In genomic region chr5:75578141-75578540, GRCm38 (mm10) we compare ENCODE assay signal across 10 mouse cellular contexts. TPM values are rescaled to one million over a fixed set of nuclear protein-coding genes. Genes with fewer than 3 reads are reported as not detected.
A peak's percentile ranks its signal among the peaks of the same experiment; 100 is the strongest.
DNase-seq lines count a peak whose midpoint lies in the region; ATAC-seq and TF ChIP-seq lines count a peak whose summit lies in the region.
"Had no signal": no experiment of that assay in that cellular context is flagged by ENCODE, and none has a peak within 500 bp of the region (broad histone marks: within the 10 kb centered on the region; RNA-seq: fewer than 3 reads in every experiment).

No protein-coding gene starts in this region.

- no peak for TF ChIP-seq CTCF in liver, embryonic 14.5 days (IDR thresholded peaks at IDR 0.05; ENCODE audit: low read depth)
- TF ChIP-seq CTCF in thymus, adult 2 months (IDR thresholded peaks at IDR 0.05; ENCODE audit: borderline replicate concordance, control insufficient read depth, extremely low read depth, insufficient read depth, low read length, poor library complexity), result no peak

- TF ChIP-seq POLR2A in thymus, adult 2 months (IDR thresholded peaks at IDR 0.05; ENCODE audit: control insufficient read depth, extremely low read depth, insufficient read depth, low read length, poor library complexity), result no peak

- peaks cover 11% of the 10 kb centered on the region for H3K27me3 ChIP-seq in kidney, embryonic 15.5 days
- H3K27me3 ChIP-seq in hindbrain, embryonic 14.5 days (ENCODE audit: control insufficient read depth, insufficient read depth, low read length), result 0 out of 2 replicates have a peak, but pooled peaks cover 3% of the 10 kb centered on the region
- peaks cover 3% of the 10 kb centered on the region; the same call in 1 of the 2 replicates for H3K27me3 ChIP-seq in liver, embryonic 14.5 days (ENCODE audit: control insufficient read depth, insufficient read depth, low read length)
- no peaks in the 10 kb centered on the region for H3K27me3 ChIP-seq in midbrain, embryonic 15.5 days (replicated peaks)
- no peaks in the 10 kb centered on the region; the same call in 1 of the 2 replicates for H3K27me3 ChIP-seq in thymus, adult 2 months (ENCODE audit: control insufficient read depth, insufficient read depth, low read length)

- H3K9ac ChIP-seq in kidney, embryonic 15.5 days, result no peak overlapping the region
- H3K9ac ChIP-seq in hindbrain, embryonic 14.5 days, result no peak overlapping the region
- H3K9ac ChIP-seq in liver, embryonic 14.5 days (replicated peaks), result no peak overlapping the region; the same call in 1 of the 2 replicates
- no peak overlapping the region for H3K9ac ChIP-seq in midbrain, embryonic 15.5 days

- DNase-seq in kidney, adult 8-10 months, result no peak
- DNase-seq in hindbrain, embryonic 14.5 days (ENCODE audit: low spot score), result no peak
- no peak for DNase-seq in liver, embryonic 14.5 days (ENCODE audit: low read depth in 3 of 3, low spot score in 3 of 3)
- DNase-seq in thymus, adult 2 months, result no peak
- DNase-seq: cerebellum, adult 11-12 months; kidney, adult 2 months; layer of hippocampus, postnatal 36 days had no signal

- no peak for ATAC-seq in kidney, embryonic 15.5 days (replicated peaks; ENCODE audit: low FRiP score)
- ATAC-seq in hindbrain, embryonic 14.5 days (ENCODE audit: low FRiP score), result no peak
- ATAC-seq in liver, embryonic 14.5 days (ENCODE audit: insufficient read depth), result no peak
- no peak for ATAC-seq in midbrain, embryonic 15.5 days (replicated peaks)
- no peak for ATAC-seq in cerebellum, adult (ENCODE audit: insufficient number of reproducible peaks, low FRiP score, low TSS enrichment)

- no peaks in the 10 kb centered on the region for H3K36me3 ChIP-seq in kidney, embryonic 15.5 days
- H3K36me3 ChIP-seq in hindbrain, embryonic 14.5 days (replicated peaks; ENCODE audit: control insufficient read depth, insufficient read depth), result no peaks in the 10 kb centered on the region
- H3K36me3 ChIP-seq in liver, embryonic 14.5 days (replicated peaks; ENCODE audit: control insufficient read depth, insufficient read depth, low read depth), result no peaks in the 10 kb centered on the region
- H3K36me3 ChIP-seq in midbrain, embryonic 15.5 days (replicated peaks), result no peaks in the 10 kb centered on the region
- H3K36me3 ChIP-seq in thymus, adult 2 months (ENCODE audit: control insufficient read depth, insufficient read depth, low read length), result no peaks in the 10 kb centered on the region

- 56% methylated on average over 7 of the region's 7 CpGs for WGBS in kidney, embryonic 15.5 days
- WGBS in hindbrain, embryonic 14.5 days, result 79% methylated on average over 7 of the region's 7 CpGs
- 18% methylated on average over 7 of the region's 7 CpGs for WGBS in liver, embryonic 14.5 days (ENCODE audit: insufficient replicate concordance)
- WGBS in midbrain, embryonic 15.5 days, result 81% methylated on average over 7 of the region's 7 CpGs
- WGBS in thymus, adult 2 months, result 25% methylated on average over 7 of the region's 7 CpGs

- peak overlapping the region; percentile 5; the same call in 1 of the 2 replicates for H3K4me2 ChIP-seq in kidney, embryonic 15.5 days
- peak overlapping the region; percentile 95 for H3K4me2 ChIP-seq in hindbrain, embryonic 14.5 days (replicated peaks)
- peak overlapping the region; percentile 85 for H3K4me2 ChIP-seq in liver, embryonic 14.5 days (ENCODE audit: low read depth)
- peak overlapping the region; percentile 95 for H3K4me2 ChIP-seq in midbrain, embryonic 15.5 days

- no peaks in the 10 kb centered on the region for H3K9me3 ChIP-seq in kidney, embryonic 15.5 days (replicated peaks)
- H3K9me3 ChIP-seq in hindbrain, embryonic 14.5 days (ENCODE audit: control insufficient read depth, low read length), result no peaks in the 10 kb centered on the region
- H3K9me3 ChIP-seq in liver, embryonic 14.5 days (ENCODE audit: control insufficient read depth, low read length), result no peaks in the 10 kb centered on the region
- no peaks in the 10 kb centered on the region for H3K9me3 ChIP-seq in midbrain, embryonic 15.5 days

- no peak for TF ChIP-seq EP300 in liver, embryonic 14.5 days (IDR thresholded peaks at IDR 0.05; ENCODE audit: low read depth)

- no peak overlapping the region for H3K27ac ChIP-seq in kidney, embryonic 15.5 days
- no peak overlapping the region for H3K27ac ChIP-seq in hindbrain, embryonic 14.5 days
- no peak overlapping the region for H3K27ac ChIP-seq in liver, embryonic 14.5 days
- H3K27ac ChIP-seq in midbrain, embryonic 15.5 days, result no peak overlapping the region
- no peak overlapping the region for H3K27ac ChIP-seq in thymus, adult 2 months (ENCODE audit: control insufficient read depth, insufficient read depth, low read length)

- peaks cover 29% of the 10 kb centered on the region for H3K4me1 ChIP-seq in kidney, embryonic 15.5 days
- H3K4me1 ChIP-seq in hindbrain, embryonic 14.5 days (replicated peaks; ENCODE audit: control insufficient read depth, insufficient read depth, low read length), result peaks cover 26% of the 10 kb centered on the region
- H3K4me1 ChIP-seq in liver, embryonic 14.5 days (replicated peaks; ENCODE audit: control insufficient read depth in 2 of 2, insufficient read depth in 2 of 2, low read length in 1 of 2), result peaks cover 11 to 36% of the 10 kb centered on the region in 2 experiments
- H3K4me1 ChIP-seq in midbrain, embryonic 15.5 days, result peaks cover 15% of the 10 kb centered on the region
- peaks cover 17% of the 10 kb centered on the region; the same call in 1 of the 2 replicates for H3K4me1 ChIP-seq in thymus, adult 2 months (replicated peaks; ENCODE audit: control insufficient read depth, insufficient read depth, low read length)

- H3K4me3 ChIP-seq in kidney, embryonic 15.5 days (replicated peaks), result no peak overlapping the region
- H3K4me3 ChIP-seq in hindbrain, embryonic 14.5 days (replicated peaks; ENCODE audit: low read length), result peak overlapping the region; percentile 88; the same call in 1 of the 2 replicates
- peak overlapping the region; percentile 21 for H3K4me3 ChIP-seq in liver, embryonic 14.5 days (ENCODE audit: insufficient read depth in 1 of 2, low read depth in 2 of 2, low read length in 2 of 2)
- no peak overlapping the region for H3K4me3 ChIP-seq in midbrain, embryonic 15.5 days
- H3K4me3 ChIP-seq in thymus, adult 2 months (ENCODE audit: control insufficient read depth, insufficient read depth, low read length), result no peak overlapping the region

RNA-seq across cellular contexts. Expression of gene Kit, which starts 3.4 kb away (rescaled TPM):
- polyA plus RNA-seq in kidney, embryonic 15.5 days (2015; fragmentation: Nextera tagmentation; extraction: Ambion mirVana), result 17.5 and 20.2 TPM in 2 replicates
- polyA plus RNA-seq in hindbrain, embryonic 14.5 days (2014; fragmentation: Nextera tagmentation; extraction: Ambion mirVana), result 56.6 and 62.1 TPM in 2 replicates
- polyA plus RNA-seq in liver, embryonic 14.5 days (2012; rRNA removed), result 9.1 and 11.0 TPM in 2 replicates
- 12.4 and 13.4 TPM in 2 replicates for polyA plus RNA-seq in liver, embryonic 14.5 days (2014; fragmentation: Nextera tagmentation; extraction: Ambion mirVana)
- polyA plus RNA-seq in midbrain, embryonic 15.5 days (2015; fragmentation: Nextera tagmentation; extraction: Ambion mirVana), result 41.3 and 44.0 TPM in 2 replicates
- 9.6 and 10.2 TPM in 2 replicates for polyA plus RNA-seq in thymus, adult 2 months (2012; rRNA removed)

Comparison
In these comparisons a context has a peak if more than half of its experiments do, and no peak if none do; other contexts are left out.
1. H3K4me2 ChIP-seq: peak in every context shown above with its lines; median percentile 95 in hindbrain, embryonic 14.5 days; 95 in midbrain, embryonic 15.5 days; 85 in liver, embryonic 14.5 days; 5 in kidney, embryonic 15.5 days.
2. H3K4me3 ChIP-seq: peak in hindbrain, embryonic 14.5 days (single experiment) and liver, embryonic 14.5 days (2 of 2); none in kidney, embryonic 15.5 days (single experiment), midbrain, embryonic 15.5 days (single experiment) and thymus, adult 2 months (single experiment).